Mouse (Mus musculus) neural tube, embryonic 11.5 days (tissue): ENCODE data around the gene Acsl3. TPM values are rescaled to one million over a fixed set of nuclear protein-coding genes. Genes with fewer than 3 reads are reported as not detected.

Experiments
- ATAC-seq: fragments of 200-750 bp; cut with Nextera tagmentation; 2 replicates; pipeline ENCODE4 v1.8.0; 2017; ENCODE audit warnings: moderate number of reproducible peaks, mild to moderate bottlenecking, moderate TSS enrichment, moderate library complexity; ENCODE audit not compliant: insufficient read depth, low FRiP score, low TSS enrichment
- DNase-seq: peaks from one replicate; pipeline ENCODE4 v3.0.0-alpha.2; 2015; ENCODE audit warnings: low spot score
- H3K27ac ChIP-seq: fragments of 300-500 bp; sonication (generic); 2 replicates; pipeline ENCODE4 v1.5.1; 2014; ENCODE audit warnings: low read depth, mild to moderate bottlenecking, low read length
- H3K27me3 ChIP-seq: fragments of 300-500 bp; sonication (generic); 2 replicates; pipeline ENCODE4 v1.6.1; 2014; ENCODE audit warnings: mild to moderate bottlenecking, low read length, mixed read lengths; ENCODE audit not compliant: control insufficient read depth, insufficient read depth
- H3K36me3 ChIP-seq: fragments of 300-500 bp; sonication (generic); 2 replicates; pipeline ENCODE4 v1.6.1; 2014; ENCODE audit warnings: mild to moderate bottlenecking, low read length, moderate library complexity, mixed read lengths; ENCODE audit not compliant: control insufficient read depth, insufficient read depth
- H3K4me1 ChIP-seq: fragments of 300-500 bp; sonication (generic); 2 replicates; pipeline ENCODE4 v1.6.1; 2014; ENCODE audit warnings: low read length, mixed read lengths; ENCODE audit not compliant: control insufficient read depth, insufficient read depth
- H3K4me2 ChIP-seq: fragments of 300-500 bp; sonication (generic); 2 replicates; pipeline ENCODE4 v1.6.1; 2014; ENCODE audit warnings: low read depth, mild to moderate bottlenecking, moderate library complexity
- H3K4me3 ChIP-seq: fragments of 300-500 bp; sonication (generic); 2 replicates; pipeline ENCODE4 v1.5.1; 2014; ENCODE audit warnings: low read depth, low read length
- H3K9ac ChIP-seq: fragments of 300-500 bp; sonication (generic); 2 replicates; pipeline ENCODE4 v1.6.1; 2014; ENCODE audit warnings: mild to moderate bottlenecking, low read length
- H3K9me3 ChIP-seq: fragments of 300-500 bp; sonication (generic); 2 replicates; pipeline ENCODE4 v1.6.1; 2016; ENCODE audit warnings: low read length; ENCODE audit not compliant: control insufficient read depth
- WGBS: fragments of 180-500 bp; shearing (Covaris S2); extraction: QIAGEN DNeasy Blood & Tissue Kit; methylation state at CpG from one replicate; pipeline ENCODE4 v1.1.7; 2014; 5-methylcytosine and 5-hydroxymethylcytosine counted together
- polyA plus RNA-seq: library from polyadenylated mRNA; unstranded; fragments of >200 nt; fragmentation: Nextera tagmentation; extraction: Ambion mirVana; gene quantifications from 2 replicates; pipeline ENCODE4 v1.2.1, GENCODE M21; 2014

Acsl3 gene
- polyA plus RNA-seq, 1 experiment from 2014 or later: 104 TPM

GRCm38 (mm10) chr1:78642197-78642596 is 15.4 kb upstream of the Acsl3 start:
- H3K4me1 ChIP-seq: no peaks in the 10 kb centered on the region
- no peaks in the 10 kb centered on the region for H3K36me3 ChIP-seq
- no peak overlapping the region for H3K27ac ChIP-seq
- 97% methylated on average over 2 of the region's 2 CpGs for WGBS
- no peaks in the 10 kb centered on the region for H3K9me3 ChIP-seq
- no peak for DNase-seq
- no peak overlapping the region for H3K4me3 ChIP-seq
- ATAC-seq: no peak
- H3K9ac ChIP-seq: no peak overlapping the region
- H3K4me2 ChIP-seq: no peak overlapping the region
- no peaks in the 10 kb centered on the region for H3K27me3 ChIP-seq

DNA sequence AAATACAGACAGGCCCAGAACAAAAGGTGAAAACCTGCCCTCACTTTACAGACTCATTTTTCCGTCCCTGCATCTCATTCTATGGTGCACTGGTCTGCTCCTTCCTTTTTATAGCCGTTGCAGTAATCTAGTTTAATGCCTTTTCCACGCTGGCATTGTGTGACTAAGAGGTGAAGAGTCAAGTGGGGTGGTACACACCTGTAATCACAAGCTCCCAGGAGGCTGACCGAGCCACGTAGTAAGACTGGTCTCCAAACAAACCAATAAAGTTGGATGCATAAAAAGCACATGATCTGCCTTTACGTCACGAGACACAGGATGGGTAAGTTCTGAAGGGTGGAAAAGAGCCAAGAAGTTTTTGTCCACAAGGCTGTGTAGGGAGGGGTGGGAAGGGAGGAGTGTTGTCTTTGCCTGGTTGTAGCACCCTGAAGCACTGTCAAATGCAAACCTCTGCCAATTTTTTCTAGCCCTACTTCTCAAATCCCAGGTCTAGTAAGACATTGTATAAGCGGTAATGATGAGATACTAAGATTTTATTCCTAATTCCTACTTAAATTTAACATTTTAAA is 10.2 kb upstream of the Acsl3 start:
- H3K27ac ChIP-seq: no peak overlapping the region
- H3K4me1 ChIP-seq: no peaks in the 10 kb centered on the region
- no peaks in the 10 kb centered on the region for H3K27me3 ChIP-seq
- H3K36me3 ChIP-seq: no peaks in the 10 kb centered on the region
- no peak overlapping the region for H3K4me3 ChIP-seq
- ATAC-seq: no peak
- no peak overlapping the region for H3K4me2 ChIP-seq
- no peak for DNase-seq
- no peak overlapping the region for H3K9ac ChIP-seq
- WGBS: 45% methylated on average over 8 of the region's 8 CpGs
- no peaks in the 10 kb centered on the region for H3K9me3 ChIP-seq

GRCm38 (mm10) chr1:78649269-78650061 is 8.2 kb upstream of the Acsl3 start:
- H3K9ac ChIP-seq: no peak overlapping the region
- DNase-seq (no peak), ATAC-seq (no peak)
- H3K4me1 ChIP-seq: no peaks in the 10 kb centered on the region
- H3K27me3 ChIP-seq: no peaks in the 10 kb centered on the region
- no peak overlapping the region for H3K4me2 ChIP-seq
- H3K4me3 ChIP-seq: no peak overlapping the region
- H3K27ac ChIP-seq: no peak overlapping the region
- no peaks in the 10 kb centered on the region for H3K36me3 ChIP-seq
- WGBS: 46% methylated on average over 6 of the region's 6 CpGs
- H3K9me3 ChIP-seq: no peaks in the 10 kb centered on the region

DNA sequence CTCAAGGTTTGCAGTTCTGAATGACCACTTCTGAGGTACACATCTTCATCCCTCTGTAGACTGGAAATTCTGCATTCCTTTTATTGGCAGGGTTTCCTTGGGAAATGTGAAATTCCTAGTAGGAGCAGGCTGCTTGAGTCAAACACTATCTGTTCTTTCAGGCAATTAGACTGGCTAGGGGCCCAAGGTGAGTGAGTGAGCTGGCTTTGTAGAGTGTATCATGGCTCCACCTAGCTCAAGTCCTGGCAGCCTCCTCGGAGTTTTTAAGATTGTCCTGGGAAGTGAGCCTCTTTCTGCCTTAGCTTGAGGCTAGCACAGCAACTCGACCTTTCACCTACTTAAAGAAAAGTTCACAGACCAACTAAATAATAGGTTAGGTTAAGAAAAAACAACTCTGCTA is 1.2 kb upstream of the Acsl3 start:
- Histone ChIP-seq H3K27me3 (no peaks in the 10 kb centered on the region), H3K9ac (no peak overlapping the region), H3K9me3 (no peaks in the 10 kb centered on the region), H3K4me2 (no peak overlapping the region), H3K4me3 (no peak overlapping the region), H3K27ac (no peak overlapping the region), H3K36me3 (no peaks in the 10 kb centered on the region), H3K4me1 (peaks cover 13% of the 10 kb centered on the region)
- ATAC-seq (no peak), DNase-seq (peak; percentile 18)
- WGBS: 22% methylated on average over 2 of the region's 2 CpGs

- Histone ChIP-seq H3K4me2 (peak overlapping the region; percentile 43), H3K4me1 (peaks cover 13% of the 10 kb centered on the region), H3K4me3 (peak overlapping the region; percentile 97), H3K9ac (peak overlapping the region; percentile 44), H3K27me3 (no peaks in the 10 kb centered on the region), H3K9me3 (no peaks in the 10 kb centered on the region), H3K36me3 (no peaks in the 10 kb centered on the region), H3K27ac (peak overlapping the region; percentile 97)
- ATAC-seq: no peak
- DNase-seq: no peak
- 30% methylated on average over 21 of the region's 22 CpGs for WGBS
Observed at GRCm38 (mm10) chr1:78657021-78657629, 500 bp upstream of the Acsl3 start.

DNA sequence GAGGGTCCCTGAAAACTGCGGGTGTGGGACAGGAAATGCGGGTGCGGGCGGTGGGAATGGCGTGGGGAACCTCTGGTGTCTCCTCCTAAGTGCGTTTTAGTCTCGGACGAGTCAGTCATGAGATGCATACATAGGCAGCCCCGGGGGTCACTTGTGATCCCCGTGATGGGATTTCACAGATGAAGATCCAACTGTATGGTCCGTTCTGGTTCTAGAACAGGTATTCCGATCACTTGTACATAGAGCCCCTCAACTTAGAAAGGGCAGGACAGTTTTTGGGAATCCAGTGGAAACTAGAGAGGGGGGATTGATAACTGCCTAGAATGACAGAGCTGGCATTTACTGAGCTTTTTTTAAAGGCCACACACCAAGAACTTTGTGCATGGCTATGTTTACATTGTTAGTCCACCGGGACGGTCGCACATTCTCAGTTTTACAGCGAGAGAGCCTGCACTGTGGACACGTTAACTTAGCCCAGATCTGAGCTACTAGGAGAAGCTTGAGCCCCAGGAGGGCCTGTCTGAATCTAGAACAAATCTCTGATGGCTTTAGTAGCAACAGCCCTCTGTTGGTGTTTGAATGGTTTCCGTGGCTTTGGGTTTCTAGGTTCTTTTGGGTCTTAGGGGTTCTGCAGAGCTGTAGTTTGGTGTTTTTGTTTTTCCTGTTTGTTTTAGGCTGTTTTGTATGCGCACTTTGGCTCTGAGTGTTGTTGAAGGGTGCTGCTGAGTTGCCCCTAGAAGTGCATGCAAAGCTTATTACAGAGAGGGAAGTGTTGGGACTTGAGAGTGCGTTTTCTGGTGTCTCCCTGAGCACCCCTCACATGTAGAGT is 1.0 kb downstream of the Acsl3 start:
- Histone ChIP-seq H3K4me2 (peak overlapping the region; percentile 76), H3K4me3 (peak overlapping the region; percentile 97), H3K27ac (peak overlapping the region; percentile 97), H3K4me1 (peaks cover 13% of the 10 kb centered on the region), H3K27me3 (no peaks in the 10 kb centered on the region), H3K36me3 (no peaks in the 10 kb centered on the region), H3K9ac (peak overlapping the region; percentile 96), H3K9me3 (no peaks in the 10 kb centered on the region)
- WGBS: under 1% methylated on average over 20 of the region's 20 CpGs
- DNase-seq: peak; percentile 25
- ATAC-seq: no peak; the same call in 1 of the 2 replicates

DNA sequence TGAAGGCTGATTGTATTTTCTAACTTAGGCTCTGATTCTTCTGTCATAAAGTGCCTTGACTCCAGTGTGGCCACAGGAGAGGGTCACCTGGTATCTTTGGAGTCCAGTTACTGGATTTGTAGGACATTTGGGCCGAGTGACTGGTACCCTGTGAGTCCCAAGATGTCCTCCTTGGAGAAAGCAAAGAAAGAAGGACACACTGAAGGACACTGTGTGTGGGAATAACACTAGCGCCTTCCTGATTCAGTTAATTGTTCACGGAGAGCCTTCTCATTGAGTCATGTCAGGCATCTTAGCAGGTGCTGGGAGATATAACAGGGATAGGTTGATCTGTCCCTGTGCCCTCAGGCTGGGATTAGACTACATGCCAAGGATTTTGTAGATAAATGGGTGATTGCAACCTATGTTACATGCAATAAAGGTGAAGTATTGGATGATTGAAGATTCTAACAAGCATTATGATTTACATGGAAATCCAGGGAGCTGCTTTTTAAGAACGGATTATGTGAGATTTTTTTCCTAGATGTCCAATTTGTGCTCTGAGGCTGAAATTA is 1.7 kb downstream of the Acsl3 start:
- Histone ChIP-seq H3K36me3 (no peaks in the 10 kb centered on the region), H3K4me2 (peak overlapping the region; percentile 76), H3K9ac (peak overlapping the region; percentile 96), H3K27ac (no peak overlapping the region), H3K9me3 (no peaks in the 10 kb centered on the region), H3K4me3 (peak overlapping the region; percentile 97), H3K4me1 (peaks cover 13% of the 10 kb centered on the region), H3K27me3 (no peaks in the 10 kb centered on the region)
- WGBS: 33% methylated on average over 4 of the region's 4 CpGs
- ATAC-seq (no peak), DNase-seq (no peak)

GRCm38 (mm10) chr1:78664326-78664725 is 6.7 kb downstream of the Acsl3 start:
- Histone ChIP-seq H3K4me2 (no peak overlapping the region), H3K27me3 (no peaks in the 10 kb centered on the region), H3K9ac (no peak overlapping the region), H3K27ac (no peak overlapping the region), H3K36me3 (peaks cover 5% of the 10 kb centered on the region), H3K9me3 (no peaks in the 10 kb centered on the region), H3K4me1 (peaks cover 7% of the 10 kb centered on the region), H3K4me3 (no peak overlapping the region)
- WGBS: 90% methylated on average over 4 of the region's 4 CpGs
- no peak for ATAC-seq
- no peak for DNase-seq
